22 mouse cellular contexts compared by ENCODE assay signal in the genomic region with DNA sequence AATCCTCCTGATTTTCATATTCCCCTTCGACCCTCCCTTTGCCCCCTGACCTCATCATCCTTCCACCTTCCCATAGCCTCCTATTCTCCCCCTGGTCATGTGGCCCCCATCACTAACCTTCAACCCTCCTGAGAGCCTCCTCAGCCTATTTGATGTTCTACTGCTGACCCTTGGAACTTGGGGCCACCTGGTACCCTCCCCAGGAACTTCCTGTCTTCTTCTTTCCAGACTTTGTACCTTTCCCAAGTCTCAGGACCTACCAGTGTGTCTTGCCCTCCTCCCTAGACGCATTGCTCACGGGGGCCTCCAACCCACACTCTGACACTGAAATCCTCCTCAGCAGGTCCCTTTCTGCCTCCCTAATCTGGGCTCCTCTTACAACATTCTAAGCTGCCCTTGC. TPM values are rescaled to one million over a fixed set of nuclear protein-coding genes. Genes with fewer than 3 reads are reported as not detected.
"Had no signal": no experiment of that assay in that cellular context is flagged by ENCODE, and none has a peak within 500 bp of the region (broad histone marks: within the 10 kb centered on the region; RNA-seq: fewer than 3 reads in every experiment).

No protein-coding gene starts in this region.

- H3K9me3 ChIP-seq: neural tube, embryonic 15.5 days; stomach, embryonic 15.5 days had no signal

- H3K4me2 ChIP-seq: neural tube, embryonic 15.5 days; stomach, embryonic 15.5 days had no signal

- H3K27me3 ChIP-seq: neural tube, embryonic 15.5 days; stomach, embryonic 15.5 days had no signal

- H3K27ac ChIP-seq: neural tube, embryonic 15.5 days; stomach, embryonic 15.5 days; stomach, postnatal 0 days had no signal

- H3K9ac ChIP-seq: neural tube, embryonic 15.5 days; stomach, embryonic 15.5 days had no signal

- H3K36me3 ChIP-seq: neural tube, embryonic 15.5 days; stomach, embryonic 15.5 days had no signal

- H3K4me1 ChIP-seq: neural tube, embryonic 15.5 days; stomach, embryonic 15.5 days had no signal

- DNase-seq: retina, postnatal 1 day; right cerebral cortex, adult 18-20 months; right cerebral cortex, postnatal 14 days; right cerebral cortex, postnatal 25 days; right cerebral cortex, postnatal 4 days; spleen, adult 18-20 months; thymus, adult 18-20 months; thymus, adult 2 months; thymus, postnatal 14 days; thymus, postnatal 25 days; thymus, postnatal 36 days; thymus, postnatal 4 days had no signal

- H3K4me3 ChIP-seq: neural tube, embryonic 15.5 days; stomach, embryonic 15.5 days had no signal

RNA-seq across cellular contexts. Expression of a gene that starts 22.0 kb away (rescaled TPM):
- polyA plus RNA-seq: small intestine, adult 2 months; spleen, adult 2 months; stomach, embryonic 15.5 days; thymus, adult 2 months; thymus, postnatal 0 days; urinary bladder, adult 2 months had no signal

RNA-seq across cellular contexts. Expression of a gene that starts 55.0 kb away (rescaled TPM):
- polyA plus RNA-seq: neural tube, embryonic 14.5 days; neural tube, embryonic 15.5 days; small intestine, adult 2 months; spleen, adult 2 months; stomach, embryonic 14.5 days; stomach, embryonic 15.5 days; stomach, embryonic 16.5 days; stomach, postnatal 0 days; thymus, adult 2 months; thymus, postnatal 0 days; urinary bladder, adult 2 months had no signal
